Mouse (Mus musculus) liver, embryonic 15.5 days (tissue): ENCODE measurements around the gene Zfp367. TPM values are rescaled to one million over a fixed set of nuclear protein-coding genes. Genes with fewer than 3 reads are reported as not detected.

Source experiments
- ATAC-seq: fragments of 200-750 bp; cut with Nextera tagmentation; 2 replicates; pipeline ENCODE4 v1.8.0; 2017; ENCODE audit warnings: moderate number of reproducible peaks, mild to moderate bottlenecking, moderate library complexity; ENCODE audit not compliant: insufficient read depth
- H3K27ac ChIP-seq: fragments of 300-500 bp; sonication (generic); replicated peaks from 2 replicates; pipeline ENCODE4 v1.5.1; 2015; ENCODE audit warnings: mild to moderate bottlenecking, inconsistent platforms
- H3K27me3 ChIP-seq: fragments of 300-500 bp; sonication (generic); 2 replicates; pipeline ENCODE4 v1.6.1; 2015; ENCODE audit warnings: mild to moderate bottlenecking, inconsistent platforms
- H3K36me3 ChIP-seq: fragments of 300-500 bp; sonication (generic); replicated peaks from 2 replicates; pipeline ENCODE4 v1.6.1; 2015; ENCODE audit warnings: moderate library complexity, mild to moderate bottlenecking, inconsistent platforms
- H3K4me1 ChIP-seq: fragments of 300-500 bp; sonication (generic); replicated peaks from 2 replicates; pipeline ENCODE4 v1.6.1; 2015; ENCODE audit warnings: inconsistent platforms
- H3K4me2 ChIP-seq: fragments of 300-500 bp; sonication (generic); 2 replicates; pipeline ENCODE4 v1.6.1; 2015; ENCODE audit warnings: moderate library complexity, mild to moderate bottlenecking, inconsistent platforms
- H3K4me3 ChIP-seq: fragments of 300-500 bp; sonication (generic); replicated peaks from 2 replicates; pipeline ENCODE4 v1.5.1; 2015; ENCODE audit warnings: mild to moderate bottlenecking, inconsistent platforms
- H3K9ac ChIP-seq: fragments of 300-500 bp; sonication (generic); 2 replicates; pipeline ENCODE4 v1.6.1; 2015; ENCODE audit warnings: moderate library complexity, mild to moderate bottlenecking, inconsistent platforms
- H3K9me3 ChIP-seq: fragments of 300-500 bp; sonication (generic); replicated peaks from 2 replicates; pipeline ENCODE4 v1.6.1; 2016; ENCODE audit warnings: inconsistent platforms
- WGBS: fragments of 180-500 bp; shearing (Covaris S2); methylation state at CpG from one replicate; pipeline ENCODE4 v1.1.7; 2015; ENCODE audit warnings: mixed read lengths; ENCODE audit not compliant: insufficient replicate concordance; 5-methylcytosine and 5-hydroxymethylcytosine counted together
- polyA plus RNA-seq: library from polyadenylated mRNA; unstranded; fragments of >200 nt; fragmentation: Nextera tagmentation; extraction: Ambion mirVana; gene quantifications from 2 replicates; pipeline ENCODE4 v1.2.1, GENCODE M21; 2015

Zfp367 gene
- polyA plus RNA-seq, 1 experiment from 2014 or later, result 22.1 TPM

DNA sequence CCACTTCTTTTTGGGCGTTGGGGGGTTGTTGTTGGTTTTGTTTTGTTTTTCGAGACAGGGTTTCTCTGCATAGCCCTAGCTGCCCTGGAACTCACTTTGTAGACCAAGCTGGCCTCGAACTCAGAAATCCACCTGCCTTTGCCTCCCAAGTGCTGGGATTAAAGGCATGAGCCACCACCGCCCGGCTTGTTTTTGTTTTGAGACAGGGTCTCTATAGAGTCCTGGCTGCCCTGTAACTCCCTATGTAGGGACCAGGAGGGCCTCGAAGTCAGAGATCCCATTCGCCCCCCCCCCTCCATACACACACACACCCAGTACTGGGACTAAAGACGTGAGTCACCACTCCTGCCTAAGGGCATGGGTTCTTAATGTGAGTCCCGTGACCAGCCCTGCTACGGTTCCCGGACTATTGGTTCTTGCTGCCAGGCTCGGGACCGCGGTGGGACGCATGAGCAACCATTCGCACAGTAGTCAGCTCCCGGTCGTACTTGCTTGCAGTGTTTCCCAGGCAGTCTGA lies 807 bp upstream of the Zfp367 start:
- Histone ChIP-seq H3K4me2 (peak overlapping the region; percentile 98), H3K9ac (peak overlapping the region; percentile 60), H3K27ac (peak overlapping the region; percentile 98), H3K9me3 (no peaks in the 10 kb centered on the region), H3K4me3 (peak overlapping the region; percentile 93), H3K27me3 (peaks cover 24% of the 10 kb centered on the region), H3K36me3 (peaks cover 16% of the 10 kb centered on the region), H3K4me1 (peaks cover 42% of the 10 kb centered on the region)
- WGBS, result under 1% methylated on average over 18 of the region's 18 CpGs
- ATAC-seq, result peak; percentile 10

DNA sequence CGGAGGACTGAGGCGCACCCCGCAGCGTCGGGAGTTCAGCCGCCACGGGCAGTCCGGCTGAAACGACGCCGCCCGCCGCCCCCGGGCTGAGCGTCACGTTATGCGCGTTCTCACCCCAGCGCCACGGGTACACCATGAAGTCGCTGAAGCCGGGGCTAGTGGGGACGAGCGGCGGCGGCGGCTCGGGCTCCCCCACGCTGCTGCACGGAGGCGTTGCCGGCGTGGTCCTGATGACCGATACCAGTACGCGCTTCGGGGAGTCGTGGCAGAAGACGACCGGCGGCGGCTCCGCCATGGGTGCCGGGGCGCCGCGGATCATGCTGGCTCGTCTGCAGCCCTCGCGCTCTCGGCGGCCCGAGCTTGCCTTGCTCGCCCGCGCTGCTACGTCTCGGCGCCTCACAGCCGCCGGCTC lies 325 bp downstream of the Zfp367 start:
- Histone ChIP-seq H3K4me3 (peak overlapping the region; percentile 93), H3K27ac (peak overlapping the region; percentile 98), H3K36me3 (peaks cover 16% of the 10 kb centered on the region), H3K4me2 (peak overlapping the region; percentile 98), H3K9me3 (no peaks in the 10 kb centered on the region), H3K27me3 (peaks cover 16% of the 10 kb centered on the region), H3K4me1 (peaks cover 45% of the 10 kb centered on the region), H3K9ac (peak overlapping the region; percentile 97)
- WGBS, result under 1% methylated on average over 61 of the region's 61 CpGs
- peak; percentile 8 for ATAC-seq

DNA sequence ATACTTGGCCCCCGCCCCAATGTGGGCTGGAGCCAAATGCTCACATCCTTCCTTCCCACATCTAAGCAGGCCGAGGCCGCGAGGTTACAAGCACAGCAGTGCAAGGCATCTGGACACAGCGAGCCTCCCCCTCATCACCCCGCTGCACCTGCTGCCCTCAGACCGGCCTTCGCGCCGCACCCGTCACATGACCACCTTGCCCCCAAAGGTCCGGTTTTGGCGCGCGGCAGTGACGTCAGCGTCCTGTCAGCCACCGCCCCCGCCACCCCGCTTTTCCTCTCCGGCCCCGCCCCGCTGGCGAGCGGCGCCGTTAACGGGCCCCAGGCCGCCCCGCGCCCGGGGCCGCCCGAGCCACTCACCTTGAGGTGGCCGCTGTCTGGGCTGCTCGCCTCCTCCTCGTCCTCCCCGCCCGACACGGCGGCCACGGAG lies 747 bp downstream of the Zfp367 start:
- WGBS, result 1% methylated on average over 42 of the region's 42 CpGs
- Histone ChIP-seq H3K9me3 (no peaks in the 10 kb centered on the region), H3K4me1 (peaks cover 49% of the 10 kb centered on the region), H3K9ac (peak overlapping the region; percentile 97), H3K36me3 (peaks cover 19% of the 10 kb centered on the region), H3K27me3 (peaks cover 11% of the 10 kb centered on the region), H3K4me3 (peak overlapping the region; percentile 93), H3K27ac (peak overlapping the region; percentile 98), H3K4me2 (peak overlapping the region; percentile 98)
- ATAC-seq, result peak; percentile 7

DNA sequence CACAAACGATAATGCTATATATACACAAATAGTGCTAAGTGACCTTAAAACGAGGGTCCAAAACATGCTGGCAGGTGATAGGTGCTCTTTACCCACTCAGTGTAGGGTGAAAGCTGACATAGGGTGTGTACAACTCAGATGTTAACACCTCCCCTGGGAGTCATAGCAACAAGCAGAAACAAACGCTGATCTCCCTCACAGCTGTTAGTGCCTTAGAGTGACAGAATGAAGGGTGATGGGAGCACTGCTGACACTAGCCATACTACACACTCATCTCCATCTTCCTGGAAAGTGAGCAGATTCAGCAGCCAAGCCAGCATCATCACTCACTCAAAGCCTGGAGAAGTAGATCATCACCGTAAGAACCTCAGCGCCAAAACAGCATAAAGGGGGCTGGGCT lies 2.9 kb downstream of the Zfp367 start:
- Histone ChIP-seq H3K27ac (no peak overlapping the region), H3K27me3 (no peaks in the 10 kb centered on the region; the same call in 1 of the 2 replicates), H3K4me1 (peaks cover 46% of the 10 kb centered on the region), H3K4me2 (peak overlapping the region; percentile 98), H3K9ac (no peak overlapping the region), H3K4me3 (peak overlapping the region; percentile 93), H3K36me3 (peaks cover 28% of the 10 kb centered on the region), H3K9me3 (no peaks in the 10 kb centered on the region)
- 55% methylated on average over 5 of the region's 5 CpGs for WGBS
- no peak for ATAC-seq

DNA sequence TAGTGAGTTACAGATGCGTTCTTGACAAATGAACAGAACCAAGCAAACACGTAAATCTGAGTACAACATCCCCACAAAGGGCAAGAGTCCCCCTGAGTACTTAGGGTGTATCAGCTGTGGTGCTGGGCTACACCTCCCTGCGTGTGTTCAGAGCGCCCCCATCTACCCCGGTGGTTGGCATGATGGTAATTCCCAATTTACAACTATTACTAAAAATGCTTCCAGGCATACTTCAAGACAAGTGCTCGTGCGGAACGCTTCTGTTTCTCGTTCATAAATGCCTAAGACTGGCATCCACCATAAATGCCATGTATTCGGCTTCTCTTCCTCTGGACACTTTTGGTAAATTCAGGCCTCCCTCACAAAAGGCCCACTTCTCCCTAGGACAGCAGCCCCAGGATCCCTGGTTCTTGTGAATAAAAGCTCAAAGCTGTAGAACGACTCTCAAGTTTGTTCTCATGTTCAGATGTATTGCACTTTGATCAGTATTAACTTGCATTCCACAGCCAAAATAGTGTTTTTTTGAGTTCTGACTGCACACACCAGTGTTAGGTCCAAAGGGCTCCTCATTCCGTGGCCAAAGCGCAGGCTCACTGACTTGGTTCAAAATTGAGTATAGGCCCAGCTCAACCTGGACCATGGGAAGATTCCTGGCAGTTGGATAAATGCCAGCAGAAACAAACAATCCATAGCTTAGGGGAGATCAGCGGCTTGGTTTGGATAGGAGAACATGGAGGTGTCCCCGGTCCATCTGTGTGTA lies 23.2 kb downstream of the Zfp367 start:
- Histone ChIP-seq H3K27ac (peak overlapping the region; percentile 78), H3K4me3 (peak overlapping the region; percentile 62), H3K9ac (peak overlapping the region; percentile 55), H3K9me3 (no peaks in the 10 kb centered on the region), H3K4me2 (peak overlapping the region; percentile 74), H3K36me3 (peaks cover 36% of the 10 kb centered on the region), H3K4me1 (peaks cover 16% of the 10 kb centered on the region), H3K27me3 (no peaks in the 10 kb centered on the region)
- 39% methylated on average over 15 of the region's 15 CpGs for WGBS
- ATAC-seq, result peak; percentile 75

DNA sequence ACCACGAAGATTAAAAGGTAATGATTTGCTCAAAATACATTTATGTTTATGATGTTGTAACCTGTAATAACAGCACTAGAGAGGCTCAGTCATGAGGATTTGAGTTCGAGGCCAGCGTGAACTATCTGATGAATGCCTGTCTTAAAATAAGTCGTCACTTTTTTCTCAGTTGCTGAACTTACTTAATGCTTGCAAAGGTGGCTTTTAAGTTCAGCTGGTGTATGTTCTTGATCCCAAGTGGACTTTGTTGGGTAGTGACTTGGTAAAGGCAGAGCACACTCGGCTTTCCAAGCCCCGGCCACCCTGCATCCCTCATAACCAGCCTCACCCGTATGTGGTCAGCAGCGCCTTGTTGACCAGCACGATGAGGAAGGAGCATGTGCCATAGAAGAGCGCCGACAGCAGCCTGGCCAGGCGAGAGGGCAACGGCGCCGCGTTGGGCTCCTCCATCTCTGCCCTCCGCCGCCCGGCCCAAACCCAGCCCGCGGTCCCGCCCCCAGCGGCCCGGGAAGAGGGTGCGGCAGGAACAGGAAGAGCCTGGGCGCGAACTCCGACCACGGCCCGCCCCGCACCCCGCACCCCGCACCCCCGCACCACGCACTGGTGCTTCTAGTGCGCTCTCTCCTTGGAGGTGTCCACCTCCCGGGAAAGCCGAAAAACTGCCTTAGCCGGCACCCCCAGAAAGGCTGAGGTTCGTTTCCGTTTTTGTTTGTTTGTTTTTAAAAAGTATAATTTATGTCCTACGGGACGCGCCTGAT lies 24.0 kb downstream of the Zfp367 start, which contains the start of gene Slc35d2:
TSS of gene Slc35d2 (minus strand) at position 511 of the 758 bp plus-strand sequence.
- peak within 1 kb of the TSS; percentile 55 for H3K9ac ChIP-seq
- peak within 1 kb of the TSS; percentile 74 for H3K4me2 ChIP-seq
- peaks cover 29% of the 10 kb centered on the region for H3K36me3 ChIP-seq
- WGBS, result 6% methylated on average over 44 of the region's 44 CpGs
- peak within 1 kb of the TSS; percentile 62 for H3K4me3 ChIP-seq
- H3K9me3 ChIP-seq, result no peaks in the 10 kb centered on the region
- peak; percentile 82 for ATAC-seq
- peak within 1 kb of the TSS; percentile 78 for H3K27ac ChIP-seq
- H3K27me3 ChIP-seq, result no peaks in the 10 kb centered on the region
- H3K4me1 ChIP-seq, result peaks cover 16% of the 10 kb centered on the region

- WGBS, result 41% methylated on average over 4 of the region's 4 CpGs
- Histone ChIP-seq H3K4me1 (peaks cover 16% of the 10 kb centered on the region), H3K9me3 (no peaks in the 10 kb centered on the region), H3K4me2 (no peak overlapping the region), H3K27me3 (no peaks in the 10 kb centered on the region), H3K9ac (no peak overlapping the region), H3K4me3 (no peak overlapping the region), H3K36me3 (peaks cover 10% of the 10 kb centered on the region), H3K27ac (no peak overlapping the region)
- no peak for ATAC-seq
These were observed 26.7 kb downstream of the Zfp367 start for GRCm38 (mm10) chr13:64126316-64126715.

GRCm38 (mm10) chr13:64124886-64125285 lies 28.1 kb downstream of the Zfp367 start:
- H3K36me3 ChIP-seq, result no peaks in the 10 kb centered on the region
- peaks cover 12% of the 10 kb centered on the region for H3K4me1 ChIP-seq
- H3K4me3 ChIP-seq, result no peak overlapping the region
- H3K9ac ChIP-seq, result no peak overlapping the region
- WGBS, result 80% methylated on average over 6 of the region's 6 CpGs
- H3K27ac ChIP-seq, result no peak overlapping the region
- H3K9me3 ChIP-seq, result no peaks in the 10 kb centered on the region
- ATAC-seq, result no peak
- H3K27me3 ChIP-seq, result no peaks in the 10 kb centered on the region
- no peak overlapping the region for H3K4me2 ChIP-seq

GRCm38 (mm10) chr13:64123491-64124188 lies 29.4 kb downstream of the Zfp367 start:
- Histone ChIP-seq H3K27ac (no peak overlapping the region; the same call in 1 of the 2 replicates), H3K27me3 (no peaks in the 10 kb centered on the region), H3K9ac (no peak overlapping the region), H3K36me3 (no peaks in the 10 kb centered on the region), H3K9me3 (no peaks in the 10 kb centered on the region), H3K4me3 (no peak overlapping the region), H3K4me2 (no peak overlapping the region), H3K4me1 (no peaks in the 10 kb centered on the region)
- WGBS, result 40% methylated on average over 6 of the region's 6 CpGs
- ATAC-seq, result peak; percentile 31; the same call in 1 of the 2 replicates

GRCm38 (mm10) chr13:64120760-64121159 lies 32.2 kb downstream of the Zfp367 start:
- 0 out of 2 replicates have a peak, but pooled peaks cover 4% of the 10 kb centered on the region for H3K36me3 ChIP-seq
- no peaks in the 10 kb centered on the region for H3K4me1 ChIP-seq
- no peak for ATAC-seq
- no peaks in the 10 kb centered on the region for H3K27me3 ChIP-seq
- H3K4me2 ChIP-seq, result no peak overlapping the region
- H3K9me3 ChIP-seq, result no peaks in the 10 kb centered on the region
- H3K27ac ChIP-seq, result no peak overlapping the region
- no peak overlapping the region for H3K9ac ChIP-seq
- H3K4me3 ChIP-seq, result no peak overlapping the region
- WGBS, result 33% methylated on average over 4 of the region's 4 CpGs
